Mouse (Mus musculus) kidney, adult 18-20 months (tissue): Measurements from ENCODE around the gene Alkbh1.
A peak's percentile ranks its signal among the peaks of the same experiment; 100 is the strongest.
"Not testable (repeated sequence)": the region's sequence is repeated elsewhere in the genome, so short reads cannot be mapped to it uniquely, and the experiment has no call there.

Source experiments
- DNase-seq: peaks from one replicate; pipeline ENCODE4 v3.0.0; 2021

Gene Alkbh1

DNA sequence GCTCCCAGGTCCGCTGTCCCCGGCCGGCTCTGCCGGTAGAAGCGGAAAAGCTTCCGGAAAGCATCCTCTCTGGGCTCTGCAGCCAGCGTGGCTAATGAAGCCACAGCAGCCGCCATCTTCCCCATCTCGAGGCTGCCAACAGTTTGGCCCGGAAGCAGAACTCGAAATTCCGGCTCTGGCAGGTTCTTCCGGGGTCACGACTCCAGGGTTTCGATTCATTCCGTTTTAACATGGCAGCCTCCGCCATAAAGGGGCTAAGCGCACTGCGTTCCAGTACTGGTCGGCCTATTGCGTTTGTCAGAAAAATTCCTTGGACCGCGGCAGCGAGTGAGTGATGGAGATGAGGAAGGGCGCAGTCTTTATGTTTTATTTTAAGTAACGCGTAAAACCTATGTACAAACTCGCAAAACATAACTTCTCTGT lies at the start of gene Alkbh1, which contains the start of gene Slirp:
Gene Alkbh1, minus strand, starts transcription at position 318 of the 423 bp plus-strand sequence.
Gene Slirp, plus strand, starts transcription at position 197 of the 423 bp plus-strand sequence.
- DNase-seq: peak; percentile 91

- not testable (repeated sequence) for DNase-seq
These were observed 44.9 kb upstream of the Alkbh1 start for GRCm38 (mm10) chr12:87488683-87489082.

DNA sequence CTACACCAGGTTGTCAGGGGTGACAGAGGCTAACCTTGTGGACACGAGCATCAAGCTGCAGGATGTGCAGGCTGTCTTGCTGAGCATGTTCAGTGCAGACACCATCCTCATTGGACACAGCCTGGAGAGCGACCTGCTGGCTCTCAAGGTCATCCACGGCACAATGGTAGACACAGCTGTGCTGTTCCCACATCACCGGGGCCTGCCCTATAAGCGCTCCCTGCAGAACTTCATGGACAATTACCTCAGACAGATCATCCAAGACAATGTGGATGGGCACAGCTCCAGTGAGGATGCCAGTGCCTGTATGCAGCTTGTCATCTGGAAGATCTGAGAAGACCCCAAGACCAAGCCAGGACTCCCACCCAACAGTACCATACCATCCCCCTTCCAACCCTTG lies 38.7 kb upstream of the Alkbh1 start:
- DNase-seq: not testable (repeated sequence)

DNA sequence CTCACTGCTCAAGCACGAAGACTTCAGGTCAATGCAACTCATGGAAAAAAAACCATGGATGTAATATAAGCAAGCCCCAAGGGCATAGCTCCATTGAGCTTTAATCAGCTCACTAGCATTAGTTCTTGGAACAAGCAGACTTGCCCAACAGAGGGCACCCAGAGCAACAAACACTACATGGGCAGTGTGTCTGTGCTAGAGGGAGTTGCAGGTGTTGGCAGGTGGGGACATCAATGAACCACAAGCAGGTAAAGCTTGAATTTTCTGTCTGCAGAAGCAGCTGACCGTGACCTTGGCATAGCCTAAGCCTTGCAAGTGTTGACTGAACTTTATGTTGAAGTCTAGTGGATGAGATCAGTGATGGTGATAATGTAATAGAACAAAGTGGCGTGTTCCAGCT lies 30.9 kb upstream of the Alkbh1 start:
- no peak for DNase-seq

DNA sequence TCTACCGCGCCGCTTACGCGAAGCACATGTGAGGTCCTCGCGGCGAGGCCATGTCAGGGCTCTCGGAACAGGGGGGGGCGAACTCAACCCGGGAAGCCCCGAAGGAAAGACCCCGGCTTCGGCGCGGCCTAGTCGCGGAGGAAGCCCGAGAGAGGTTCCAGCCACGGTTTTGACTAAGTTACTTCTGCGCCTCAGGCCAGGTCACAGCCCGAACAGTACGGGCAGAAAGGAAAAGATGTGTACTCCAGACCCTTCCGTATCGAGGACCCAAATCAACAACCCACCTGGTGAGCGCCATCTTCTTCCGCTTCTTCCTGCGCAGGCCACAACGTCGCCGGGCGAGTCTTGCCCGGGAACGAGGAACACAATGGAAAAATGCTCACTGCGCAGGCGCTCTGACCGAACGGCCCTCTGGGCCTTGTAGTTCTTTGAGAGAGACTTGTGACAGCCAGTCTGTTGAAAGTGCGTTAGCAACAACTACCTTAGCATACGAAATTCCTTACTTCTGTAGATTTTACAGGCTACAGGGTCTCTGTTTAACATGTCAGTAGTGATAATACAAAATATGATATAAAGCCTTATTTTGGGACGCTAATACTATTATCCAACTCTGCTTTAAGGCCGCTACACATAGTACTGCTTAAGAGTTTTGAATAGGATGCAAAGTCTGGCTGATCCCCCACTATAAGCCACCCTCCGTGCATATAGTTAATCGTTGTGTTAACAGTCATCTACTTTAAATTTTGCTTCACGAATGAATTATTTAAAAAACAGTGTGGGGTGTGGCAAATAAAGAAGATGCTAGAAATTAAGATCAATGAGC lies 28.4 kb upstream of the Alkbh1 start, which contains the start of gene Snw1:
Gene Snw1, minus strand, starts transcription at position 311 of the 823 bp plus-strand sequence.
- DNase-seq: peak; percentile 93

- no peak for DNase-seq
These were observed 27.7 kb upstream of the Alkbh1 start for GRCm38 (mm10) chr12:87471421-87471963.

GRCm38 (mm10) chr12:87470263-87471136 lies 26.7 kb upstream of the Alkbh1 start:
- DNase-seq: no peak

GRCm38 (mm10) chr12:87464678-87465297 lies 21.0 kb upstream of the Alkbh1 start:
- no peak for DNase-seq

DNA sequence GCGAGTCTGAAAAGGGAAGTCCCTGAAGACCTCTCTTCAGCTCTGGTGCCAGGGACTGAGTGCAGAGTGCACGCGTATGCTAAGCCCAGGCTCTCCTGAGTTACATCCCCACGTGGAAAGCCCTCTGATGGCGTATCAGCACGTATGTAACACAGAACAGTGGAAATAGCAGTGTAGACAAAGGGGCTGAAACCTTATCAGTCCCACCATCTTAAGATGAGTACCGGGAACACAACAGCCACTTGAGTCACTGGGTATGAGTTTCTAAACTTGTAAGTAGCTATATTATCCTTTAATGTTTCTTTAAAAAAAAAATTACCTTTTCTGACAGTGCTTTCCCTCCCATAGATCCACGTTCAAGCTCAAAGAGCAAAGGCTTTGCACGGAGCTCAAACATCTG lies 5.6 kb upstream of the Alkbh1 start:
- DNase-seq: no peak

DNA sequence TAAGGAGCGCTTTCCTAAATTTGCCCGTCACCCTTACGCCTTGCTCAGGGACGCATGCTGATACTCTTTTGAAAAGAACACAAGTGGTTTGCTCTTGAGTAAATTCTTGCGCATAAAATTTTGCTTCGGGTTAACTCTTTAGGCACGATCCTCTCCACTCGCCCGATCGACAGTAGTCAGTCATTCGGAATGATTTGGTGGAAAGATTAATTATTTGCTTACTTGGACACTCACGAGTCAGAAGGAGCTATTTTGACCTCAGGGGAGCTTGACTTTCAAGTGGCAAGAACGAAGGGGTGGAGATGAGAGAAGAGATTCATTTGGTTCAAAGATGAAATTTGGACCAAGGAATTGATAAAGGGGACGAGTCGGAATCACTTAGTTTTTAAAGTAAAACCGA lies 394 bp upstream of the Alkbh1 start:
- peak; percentile 7 for DNase-seq

- no peak for DNase-seq
These were observed 610 bp downstream of the Alkbh1 start for GRCm38 (mm10) chr12:87443115-87443699.

- no peak for DNase-seq
These were observed 1.4 kb downstream of the Alkbh1 start for GRCm38 (mm10) chr12:87442177-87443114.

DNA sequence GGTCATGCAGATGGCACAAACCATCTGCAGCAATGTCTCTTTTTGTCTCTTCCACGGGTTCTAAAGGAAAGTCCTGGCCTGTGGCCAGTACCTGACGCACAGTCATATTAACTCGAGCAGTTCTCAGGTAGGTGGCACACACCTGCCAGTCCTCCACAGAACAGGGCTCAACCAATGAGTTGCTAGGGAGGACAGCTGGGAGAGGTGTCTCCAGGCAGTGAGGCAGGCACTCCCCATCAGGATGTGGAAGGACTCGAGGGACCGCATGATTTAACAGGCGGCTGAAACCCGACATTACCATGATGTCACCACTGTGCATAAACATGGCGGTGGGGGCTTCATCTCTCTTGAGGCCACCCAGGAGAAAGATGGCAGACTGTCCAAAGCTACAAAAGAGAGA lies 14.9 kb downstream of the Alkbh1 start:
- DNase-seq: no peak

- no peak for DNase-seq
These were observed 15.5 kb downstream of the Alkbh1 start for GRCm38 (mm10) chr12:87428295-87428694.

DNA sequence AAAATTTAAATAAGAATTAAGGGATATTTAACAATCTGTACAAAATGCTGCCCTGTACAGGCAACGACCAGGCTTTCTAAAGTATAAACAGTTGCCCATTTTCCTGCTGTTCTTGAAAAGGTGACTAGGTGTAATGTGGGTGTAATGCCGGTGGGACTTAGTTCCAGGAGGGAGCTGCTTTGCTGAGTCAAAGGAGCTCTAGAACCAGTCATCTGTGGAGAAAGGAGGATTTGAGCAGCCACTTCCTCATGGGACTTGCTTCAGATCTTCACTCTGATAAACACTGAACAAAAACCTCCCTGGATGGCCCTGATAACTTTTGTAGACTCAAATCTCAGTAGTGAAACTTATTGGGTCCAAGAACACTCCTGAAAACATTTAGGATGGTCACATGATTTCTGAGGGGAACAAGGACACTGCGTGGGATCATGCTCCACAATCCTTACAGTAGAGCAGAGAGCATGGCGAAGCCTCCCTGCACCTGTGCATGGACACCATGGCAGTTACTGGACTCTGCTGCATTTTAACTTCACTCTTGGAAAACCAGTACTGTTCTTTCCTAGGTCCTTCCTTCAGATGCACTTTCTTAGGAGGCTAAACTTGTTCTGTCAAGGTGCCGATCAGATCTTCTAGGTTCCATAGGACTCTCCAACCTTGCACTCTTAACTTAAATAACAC lies 17.3 kb downstream of the Alkbh1 start:
- DNase-seq: no peak

DNA sequence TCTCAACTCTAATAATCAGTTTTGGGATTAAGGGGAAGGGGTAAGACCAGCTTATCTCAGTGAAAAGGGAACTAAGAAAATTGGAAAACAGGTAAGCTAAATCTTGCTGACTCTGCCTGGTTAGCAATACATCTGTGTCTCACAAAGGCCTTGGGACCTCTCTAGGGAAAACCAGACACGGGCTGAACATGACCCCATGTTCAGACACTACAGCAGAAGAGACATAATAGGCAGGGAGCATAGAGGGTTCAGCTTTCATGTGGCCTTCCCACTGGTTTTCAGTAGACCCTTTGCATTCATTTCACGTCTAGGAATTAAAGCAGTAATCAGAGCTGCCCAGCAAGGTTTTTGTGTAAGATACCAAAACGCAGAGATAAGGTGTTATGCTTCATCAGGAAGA lies 19.3 kb downstream of the Alkbh1 start:
- no peak for DNase-seq

DNA sequence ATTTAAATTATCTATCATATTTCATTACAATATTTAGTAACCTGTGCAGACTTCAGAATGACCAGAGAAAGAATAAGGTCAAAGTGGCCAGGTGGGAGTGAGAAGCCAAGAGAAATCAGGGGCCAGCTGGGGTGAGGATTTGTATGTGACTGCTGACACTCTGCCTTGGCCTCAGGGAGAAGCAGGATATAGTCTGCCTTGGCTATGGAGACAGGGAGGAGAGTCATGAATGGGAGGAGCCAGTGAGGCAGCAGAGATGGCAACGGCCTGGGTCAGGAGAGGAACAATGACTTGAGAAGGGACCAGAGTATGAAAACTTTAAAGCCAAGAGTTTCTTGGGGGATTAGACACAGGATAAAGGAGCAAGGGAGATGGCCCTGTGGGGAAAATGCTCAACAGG lies 20.1 kb downstream of the Alkbh1 start:
- no peak for DNase-seq

DNA sequence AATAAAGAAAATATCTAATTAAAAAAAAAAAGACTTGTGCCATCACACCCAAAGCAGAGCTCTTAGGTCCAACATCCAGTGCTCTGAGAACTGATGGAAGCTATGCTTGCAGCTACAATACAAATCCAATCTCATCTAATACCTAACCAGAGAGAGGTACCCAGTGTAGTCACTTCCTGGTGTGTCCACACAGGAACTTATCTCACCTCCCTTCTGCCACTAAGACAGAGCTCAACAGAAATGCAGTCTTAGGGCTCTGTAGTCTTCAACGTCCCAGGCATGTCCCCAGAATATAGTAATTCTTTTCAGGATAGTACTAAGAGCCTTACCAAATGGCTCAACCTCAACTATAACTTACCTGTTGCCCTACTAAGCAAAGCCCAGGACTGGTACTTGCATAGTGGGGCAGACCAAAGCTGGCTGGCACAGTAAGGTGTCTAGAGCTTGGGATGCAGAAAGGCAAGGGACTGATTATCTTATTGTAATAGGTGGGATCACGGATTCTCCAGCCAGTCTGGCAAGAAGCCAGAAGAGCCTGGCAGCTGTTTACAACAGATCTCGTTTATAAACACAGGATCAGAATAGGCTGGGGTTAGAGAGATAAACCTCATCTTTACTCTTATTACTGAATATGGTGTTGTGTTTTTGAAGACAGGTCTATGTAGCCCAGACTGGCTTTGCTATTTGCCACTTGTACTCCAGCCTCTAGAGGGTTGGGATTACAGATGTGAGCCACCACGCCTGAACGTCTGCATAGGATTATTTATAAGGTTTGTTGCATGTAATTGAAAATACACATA lies 21.9 kb downstream of the Alkbh1 start:
- no peak for DNase-seq

DNA sequence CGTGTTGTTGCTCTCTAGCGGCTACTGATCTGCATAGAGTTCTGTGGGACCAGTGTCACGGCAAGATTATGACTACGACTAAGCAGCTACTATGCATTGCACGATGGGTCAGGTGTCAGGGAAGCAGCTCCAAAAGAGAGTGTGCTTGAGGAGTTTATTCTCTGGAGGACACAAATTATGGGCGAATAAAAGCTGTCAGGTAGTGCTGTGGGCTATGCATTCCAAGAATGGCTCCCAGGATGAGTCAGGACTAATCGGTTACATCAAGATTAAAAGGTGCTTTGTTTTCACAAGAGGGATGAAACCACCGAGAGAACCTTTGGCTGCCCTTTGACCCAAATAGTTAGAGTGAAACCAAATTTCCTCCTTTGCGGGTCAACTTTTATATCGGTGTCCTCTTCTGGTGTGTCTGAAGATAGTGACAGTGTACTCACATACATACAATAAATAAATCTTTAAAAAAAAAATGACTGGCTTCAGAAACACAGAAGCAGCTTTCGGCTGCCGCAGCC lies 23.8 kb downstream of the Alkbh1 start:
- no peak for DNase-seq

GRCm38 (mm10) chr12:87418921-87419320 lies 24.9 kb downstream of the Alkbh1 start:
- DNase-seq: no peak
